Mouse (Mus musculus) right cerebral cortex, adult 2 months (tissue): Measurements from ENCODE around the gene Otol1.

Experiments used
- DNase-seq, 2 experiments: peaks; one replicate each; pipeline ENCODE4 v3.0.0; 2021 to 2022; ENCODE audit warnings: low spot score in 2 of 2

Gene Otol1

DNA sequence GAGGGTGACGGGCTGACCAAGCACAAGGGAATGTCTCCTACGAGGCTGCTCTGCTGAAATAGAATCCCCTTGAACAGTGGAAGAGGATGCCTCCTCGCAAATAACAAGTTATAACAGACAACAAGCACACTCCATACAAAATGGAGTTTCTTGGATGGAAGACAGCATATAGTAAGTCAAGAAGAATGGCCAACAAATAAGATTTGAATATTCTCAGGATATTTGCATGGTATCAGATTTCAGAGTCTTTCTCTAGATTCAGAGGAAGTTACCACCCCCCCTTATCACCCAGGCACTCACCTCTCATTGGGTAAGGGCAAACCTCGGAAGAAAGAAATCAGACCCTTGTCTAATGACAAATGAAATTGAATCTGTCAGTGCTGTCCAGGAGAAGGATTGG lies at the start of gene Otol1:
Gene Otol1, plus strand, starts transcription at position 301 of the 400 bp plus-strand sequence.
- DNase-seq = no peak

DNA sequence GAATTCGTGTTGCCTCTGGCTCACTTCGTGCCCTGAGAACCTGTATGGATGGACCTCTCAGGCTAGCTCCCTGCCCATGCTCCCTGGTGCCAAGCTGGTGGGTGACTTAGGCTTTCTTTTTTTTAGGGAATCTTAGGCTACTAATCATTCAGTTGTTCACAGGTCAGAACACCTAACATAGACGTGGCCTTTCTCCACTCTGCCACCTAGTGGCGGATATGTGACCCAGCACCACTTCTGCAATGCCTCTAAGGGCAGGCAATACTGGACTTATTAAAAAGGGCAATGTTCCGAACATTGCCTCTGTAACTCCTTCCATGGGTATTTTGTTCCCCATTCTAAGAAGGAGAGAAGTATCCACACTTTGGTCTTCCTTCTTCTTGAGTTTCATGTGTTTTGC lies 45.2 kb upstream of the Otol1 start:
- DNase-seq = no peak

DNA sequence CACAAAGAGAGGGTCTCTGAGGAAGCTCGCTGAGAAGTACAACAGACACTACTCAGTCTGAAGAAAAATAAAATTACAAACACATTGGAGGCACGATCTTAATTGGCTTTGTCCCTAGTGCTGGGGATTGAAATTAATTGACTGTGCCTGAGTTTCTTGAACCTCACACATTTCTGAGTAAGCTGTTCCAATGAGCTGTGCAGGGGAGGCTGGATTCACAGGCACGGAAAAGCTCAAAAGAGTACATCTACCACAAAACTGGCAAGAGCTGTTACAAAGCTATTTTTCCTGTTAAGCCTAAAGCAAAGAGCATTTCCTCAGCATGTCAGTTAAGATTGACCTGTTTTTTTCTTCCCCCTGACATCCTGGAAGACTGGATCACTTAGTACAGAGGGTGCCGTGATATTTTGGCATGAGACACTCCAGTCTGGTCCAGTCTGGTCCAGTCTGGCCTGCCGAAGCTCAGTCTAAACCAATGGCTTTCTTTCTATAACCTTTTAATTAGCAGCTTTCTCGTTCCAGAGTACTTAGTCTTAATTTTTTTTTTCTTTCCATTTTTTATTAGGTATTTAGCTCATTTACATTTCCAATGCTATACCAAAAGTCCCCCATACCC lies 35.8 kb upstream of the Otol1 start:
- no peak for DNase-seq

DNA sequence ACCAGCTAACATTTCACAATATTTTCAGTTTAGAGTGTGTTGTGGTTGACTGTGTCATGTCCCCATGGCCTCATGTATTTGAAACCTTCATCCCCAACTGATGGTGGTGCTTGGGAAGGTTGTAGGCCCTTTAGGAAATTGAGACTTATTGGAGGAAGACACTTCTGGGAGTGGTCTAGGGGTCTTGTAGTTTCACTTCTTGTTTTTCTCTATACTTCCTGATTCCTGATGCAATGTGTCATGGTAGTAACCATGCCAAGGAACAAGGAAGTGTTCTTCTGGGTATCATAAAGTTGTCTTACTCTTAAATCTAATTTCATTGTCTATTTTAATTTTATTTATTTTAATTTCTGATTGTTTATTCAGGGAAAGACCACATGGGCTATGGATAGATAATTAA lies 29.3 kb upstream of the Otol1 start:
- no peak for DNase-seq

DNA sequence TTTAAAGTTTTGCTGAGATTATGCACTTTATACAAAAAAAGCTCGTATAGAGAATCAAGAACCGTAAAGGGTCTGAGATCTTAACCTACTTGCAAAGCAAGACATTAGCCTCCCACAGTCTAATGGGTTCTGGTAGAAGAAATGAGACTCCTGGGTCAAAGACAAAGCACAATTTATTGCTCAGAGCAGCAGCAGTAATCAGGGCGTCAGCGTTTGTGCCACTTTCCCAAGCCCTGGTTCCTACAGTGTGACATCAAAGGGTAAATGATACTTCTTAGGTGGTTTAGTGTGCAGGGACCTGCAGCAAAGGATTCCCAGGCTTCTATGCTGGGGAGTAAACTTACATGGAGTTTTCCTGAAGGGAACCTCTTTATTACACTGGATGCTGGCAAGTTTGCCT lies 13.6 kb upstream of the Otol1 start:
- no peak for DNase-seq

DNA sequence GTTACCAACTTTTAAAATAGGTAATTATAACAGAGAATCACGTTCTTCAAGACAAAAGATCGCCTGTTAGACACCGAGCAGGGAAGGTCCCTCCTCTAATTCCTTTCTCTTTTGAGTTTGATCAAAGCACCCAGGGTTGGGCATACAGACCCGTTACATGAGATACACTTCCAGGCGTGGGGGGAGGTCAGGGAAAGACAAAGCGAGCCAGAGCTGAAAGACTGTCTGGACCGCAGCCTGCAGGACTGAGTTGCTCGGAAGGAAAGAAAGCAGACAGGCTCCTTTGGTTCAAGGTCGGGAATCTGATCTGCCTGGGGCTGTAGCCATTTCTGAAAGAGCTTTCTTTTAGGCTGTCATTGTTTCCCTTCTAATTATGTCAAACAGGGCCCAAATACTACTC lies 5.9 kb upstream of the Otol1 start:
- DNase-seq = no peak

DNA sequence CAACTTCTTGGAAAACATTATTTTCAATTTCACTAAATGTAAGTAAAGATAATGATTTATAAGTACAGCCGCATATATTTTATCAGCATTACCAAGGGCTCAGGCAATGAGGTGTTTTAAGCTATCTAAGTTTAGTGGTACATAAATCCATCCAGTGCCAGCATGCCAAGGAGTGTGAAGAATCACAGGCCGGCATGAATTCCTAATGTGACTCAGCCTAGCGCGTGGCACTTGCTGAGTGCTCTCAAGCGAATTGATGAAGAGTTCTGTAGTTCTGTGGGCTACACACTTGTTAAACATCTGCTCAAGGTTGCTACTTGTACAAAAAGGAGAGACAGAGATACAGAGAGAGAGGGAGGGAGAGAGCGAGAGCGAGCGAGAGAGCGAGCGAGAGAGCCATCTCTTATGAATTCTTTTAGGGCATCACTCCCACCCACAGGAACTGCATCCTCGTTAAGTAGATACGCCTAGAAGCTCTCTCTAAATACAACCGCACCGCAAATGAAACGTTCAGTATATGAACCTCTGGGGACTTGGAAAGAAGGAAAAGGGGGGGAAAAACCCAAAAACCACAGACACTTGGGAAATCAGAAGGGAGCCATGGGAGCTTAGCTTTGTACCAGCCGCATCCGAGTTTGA lies 4.2 kb upstream of the Otol1 start:
- DNase-seq = peak; percentile 16 to 26

DNA sequence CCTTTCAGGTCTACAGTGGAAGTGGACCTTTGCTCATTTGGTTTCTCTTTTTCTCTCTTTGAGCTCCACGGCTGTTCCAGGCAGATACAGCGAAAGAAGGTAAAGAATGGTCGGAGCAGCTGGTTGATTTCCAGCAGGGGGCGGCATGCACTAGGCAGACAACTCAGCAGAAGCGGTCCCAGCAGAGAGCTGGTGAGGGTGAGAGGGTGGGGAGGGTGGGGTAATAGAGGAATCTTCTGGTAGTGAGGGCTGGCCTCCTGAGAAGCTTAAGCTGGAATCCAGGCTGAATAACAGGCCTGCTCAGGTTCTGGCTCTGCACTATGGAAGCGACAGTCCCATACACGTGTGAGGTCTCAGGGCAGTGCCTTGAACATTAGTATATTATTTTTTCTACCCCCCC lies 3.5 kb upstream of the Otol1 start:
- DNase-seq = peak; percentile 22 to 31

DNA sequence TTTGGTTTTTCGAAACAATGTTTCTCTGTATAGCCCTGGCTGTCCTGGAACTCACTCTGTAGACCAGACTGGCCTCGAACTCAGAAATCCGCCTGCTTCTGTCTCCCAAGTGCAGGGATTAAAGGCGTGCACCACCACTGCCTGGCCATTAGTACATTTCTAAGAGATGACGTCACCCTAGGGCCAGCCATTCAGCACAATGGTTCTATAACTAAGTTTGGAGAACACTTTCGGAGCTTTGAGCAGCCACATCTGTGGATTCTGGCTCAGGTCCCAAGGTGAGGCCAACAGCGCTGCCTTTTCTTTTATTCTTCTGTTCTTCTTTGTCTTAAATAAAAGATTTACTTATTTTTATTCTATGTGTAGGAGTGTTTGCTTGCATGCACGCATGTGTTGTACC lies 3.0 kb upstream of the Otol1 start:
- no peak for DNase-seq

DNA sequence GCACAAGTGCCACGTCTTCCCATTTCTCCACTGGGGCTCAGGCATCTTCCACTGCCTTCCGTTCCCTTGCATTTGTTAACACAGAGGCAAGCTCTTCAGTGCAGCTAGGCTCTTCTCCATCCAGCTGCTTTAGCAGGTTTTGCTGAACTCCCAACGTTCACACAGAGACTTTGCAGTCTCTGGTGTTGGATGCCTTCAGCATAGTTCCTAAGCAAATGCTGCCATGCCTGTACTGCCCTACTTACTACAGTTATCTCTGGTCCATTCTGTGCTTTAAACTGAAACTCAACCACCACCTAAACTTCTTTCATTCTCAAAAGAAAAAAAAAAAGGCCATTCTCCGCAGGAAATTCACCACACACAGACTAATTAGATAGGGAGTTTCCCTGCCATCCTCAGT lies 5.2 kb downstream of the Otol1 start:
- DNase-seq = no peak

DNA sequence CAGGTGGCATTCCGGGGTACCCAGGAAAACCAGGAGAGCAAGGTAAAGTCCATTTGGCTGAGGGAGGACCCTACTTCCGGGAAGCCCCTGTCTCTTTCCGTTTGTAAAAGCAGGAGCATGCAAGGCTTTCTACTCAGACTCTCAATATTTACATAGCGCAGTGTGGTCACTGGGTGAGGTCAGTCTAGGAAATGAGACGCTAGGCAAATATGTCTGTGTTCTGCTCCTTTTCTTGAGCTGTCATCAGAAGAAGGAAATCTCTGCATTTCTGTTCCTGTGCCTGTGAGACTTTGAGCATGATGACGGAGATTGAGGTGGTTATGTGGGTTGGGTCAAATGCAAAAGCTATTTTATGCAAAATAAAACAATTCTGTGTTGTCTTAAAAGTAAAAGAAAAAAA lies 19.2 kb downstream of the Otol1 start:
- no peak for DNase-seq

DNA sequence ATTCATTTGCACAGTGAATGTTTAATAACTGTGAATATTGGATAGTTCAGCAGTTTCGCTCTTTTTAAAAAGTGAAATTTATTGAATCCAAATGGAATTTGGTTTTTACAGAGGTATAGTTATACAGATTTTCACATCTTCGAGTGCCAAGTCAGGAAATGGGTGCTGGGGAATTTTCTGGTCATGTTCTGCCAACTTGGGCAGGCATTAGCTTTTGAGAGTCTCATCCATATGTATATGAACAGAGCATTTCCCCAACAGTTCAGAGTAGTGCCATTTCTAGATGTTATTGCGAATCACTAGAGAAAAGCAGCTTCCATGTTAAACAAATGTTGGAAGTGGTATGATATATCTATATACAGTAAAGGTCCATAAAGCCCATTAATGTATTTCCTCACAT lies 21.8 kb downstream of the Otol1 start:
- no peak for DNase-seq

DNA sequence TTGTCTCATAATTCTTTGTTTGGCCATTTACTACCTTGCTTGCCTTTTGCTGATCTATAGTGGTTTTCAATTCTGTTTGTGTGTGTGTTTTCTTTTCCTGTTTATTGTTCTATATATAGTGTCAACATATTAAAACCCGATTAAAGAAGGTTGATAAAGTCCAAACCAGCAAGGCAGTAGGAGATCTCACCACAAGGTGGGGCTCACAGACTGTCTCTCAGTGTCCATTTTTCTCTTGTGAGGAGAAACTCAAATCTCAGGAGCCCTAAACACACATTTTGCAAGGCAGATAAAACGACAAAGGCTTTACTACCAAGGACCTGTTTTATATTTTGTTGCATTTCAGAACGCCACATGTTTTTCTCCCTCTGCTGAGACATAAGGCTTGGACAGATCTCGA lies 28.2 kb downstream of the Otol1 start:
- peak; percentile 74 to 77 for DNase-seq
